Mouse (Mus musculus): ENCODE results near the gene Hoxa2.

GRCm38 (mm10) chr6:52177061-52177735 lies 12.6 kb upstream of the Hoxa2 start, which contains the start of gene 5730596B20Rik:
- TF ChIP-seq CTCF (IDR thresholded peaks at IDR 0.05; ENCODE audit: control insufficient read depth, insufficient read depth, insufficient read length) = no peak
- no peak for TF ChIP-seq MYOD1 (IDR thresholded peaks at IDR 0.05; ENCODE audit: control insufficient read depth, insufficient read length, low read depth)
- TF ChIP-seq MAX (IDR thresholded peaks at IDR 0.05) = no peak
- no peak for TF ChIP-seq USF1 (IDR thresholded peaks at IDR 0.05; ENCODE audit: low read depth)
- no peak for TF ChIP-seq FOSL1 (IDR thresholded peaks at IDR 0.05; ENCODE audit: insufficient read depth, low read length, poor library complexity, severe bottlenecking)
